Mouse (Mus musculus) neural tube, embryonic 14.5 days (tissue): ENCODE measurements around the gene Serpinc1. TPM values are rescaled to one million over a fixed set of nuclear protein-coding genes. Genes with fewer than 3 reads are reported as not detected.
"Not testable (repeated sequence)": the region's sequence is repeated elsewhere in the genome, so short reads cannot be mapped to it uniquely, and the experiment has no call there.

Experiments used
- ATAC-seq: fragments of 200-750 bp; cut with Nextera tagmentation; 2 replicates; pipeline ENCODE4 v1.8.0; 2017; ENCODE audit warnings: low read depth, mild to moderate bottlenecking, moderate TSS enrichment, moderate library complexity
- H3K27ac ChIP-seq: fragments of 300-500 bp; sonication (generic); 2 replicates; pipeline ENCODE4 v1.5.1; 2014; ENCODE audit warnings: low read depth, mild to moderate bottlenecking, control low read depth, low read length, moderate library complexity, mixed read lengths
- H3K27me3 ChIP-seq: fragments of 300-500 bp; sonication (generic); 2 replicates; pipeline ENCODE4 v1.6.1; 2014; ENCODE audit warnings: low read length; ENCODE audit not compliant: control insufficient read depth, insufficient read depth
- H3K36me3 ChIP-seq: fragments of 300-500 bp; sonication (generic); 2 replicates; pipeline ENCODE4 v1.6.1; 2014; ENCODE audit warnings: low read length, mixed read lengths; ENCODE audit not compliant: control insufficient read depth, insufficient read depth
- H3K4me1 ChIP-seq: fragments of 300-500 bp; sonication (generic); 2 replicates; pipeline ENCODE4 v1.6.1; 2014; ENCODE audit warnings: low read length; ENCODE audit not compliant: control insufficient read depth, insufficient read depth
- H3K4me2 ChIP-seq: fragments of 300-500 bp; sonication (generic); 2 replicates; pipeline ENCODE4 v1.6.1; 2014; ENCODE audit warnings: mild to moderate bottlenecking, low read depth, low read length, control low read depth
- H3K4me3 ChIP-seq: fragments of 300-500 bp; sonication (generic); 2 replicates; pipeline ENCODE4 v1.5.1; 2014; ENCODE audit warnings: low read depth, low read length, control low read depth, mixed read lengths
- H3K9ac ChIP-seq: fragments of 300-500 bp; sonication (generic); replicated peaks from 2 replicates; pipeline ENCODE4 v1.6.1; 2014; ENCODE audit warnings: low read depth, mild to moderate bottlenecking, control low read depth, low read length, mixed read lengths
- H3K9me3 ChIP-seq: fragments of 300-500 bp; sonication (generic); 2 replicates; pipeline ENCODE4 v1.6.1; 2016; ENCODE audit warnings: low read length; ENCODE audit not compliant: control insufficient read depth
- WGBS: fragments of 180-500 bp; shearing (Covaris S2); extraction: QIAGEN DNeasy Blood & Tissue Kit; methylation state at CpG from one replicate; pipeline ENCODE4 v1.1.7; 2014; 5-methylcytosine and 5-hydroxymethylcytosine counted together
- polyA plus RNA-seq: library from polyadenylated mRNA; unstranded; fragments of >200 nt; fragmentation: Nextera tagmentation; extraction: Ambion mirVana; gene quantifications from 2 replicates; pipeline ENCODE4 v1.2.1, GENCODE M21; 2014

Gene Serpinc1
- polyA plus RNA-seq, 1 experiment from 2014 or later, result 2.4 TPM

DNA sequence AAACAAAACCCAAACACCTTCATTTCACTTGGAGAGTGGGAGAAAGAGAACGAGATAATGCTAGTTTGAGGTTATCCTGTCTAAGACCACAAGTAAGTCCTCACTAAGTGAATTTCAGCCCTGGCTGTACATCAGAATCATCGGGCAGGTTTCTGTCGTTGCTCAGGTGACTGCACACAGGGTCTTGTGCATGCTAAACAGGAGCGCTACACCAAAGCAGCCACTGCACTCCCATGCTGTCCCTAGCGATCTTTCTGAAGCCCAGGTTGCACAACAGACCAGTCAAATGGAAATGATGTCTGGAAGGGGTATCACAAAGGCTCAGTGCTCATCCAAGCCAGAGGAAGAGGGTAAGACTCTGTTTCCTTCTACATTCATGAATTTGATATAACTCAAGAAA is 28.1 kb downstream of the Serpinc1 start:
- WGBS, result 84% methylated on average over 5 of the region's 5 CpGs
- no peaks in the 10 kb centered on the region for H3K36me3 ChIP-seq
- no peak overlapping the region for H3K9ac ChIP-seq
- no peak for ATAC-seq
- H3K9me3 ChIP-seq, result no peaks in the 10 kb centered on the region
- H3K4me3 ChIP-seq, result no peak overlapping the region
- no peaks in the 10 kb centered on the region for H3K27me3 ChIP-seq
- no peaks in the 10 kb centered on the region for H3K4me1 ChIP-seq
- H3K4me2 ChIP-seq, result no peak overlapping the region
- no peak overlapping the region for H3K27ac ChIP-seq

DNA sequence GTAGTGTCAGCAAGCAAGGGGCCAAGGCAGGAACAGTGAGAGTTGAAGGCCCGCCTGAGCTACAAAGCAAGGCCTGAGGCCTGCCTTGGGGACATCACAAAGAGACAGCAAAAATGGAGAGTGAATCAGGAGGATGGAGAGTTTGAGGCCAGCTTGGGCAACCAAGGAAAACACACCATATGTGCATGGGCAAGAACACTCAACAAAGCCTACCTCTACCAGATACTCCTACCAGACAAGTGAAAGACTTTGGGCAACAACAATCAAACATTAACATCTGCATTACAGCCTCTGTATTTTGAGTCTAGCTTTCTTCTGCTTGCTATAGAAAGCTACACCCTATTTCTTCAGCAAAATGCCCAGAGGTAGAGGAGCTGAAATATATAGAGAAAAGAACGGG is 29.7 kb downstream of the Serpinc1 start:
- H3K27me3 ChIP-seq, result no peaks in the 10 kb centered on the region
- 92% methylated on average over 2 of the region's 2 CpGs for WGBS
- no peak overlapping the region for H3K4me3 ChIP-seq
- H3K36me3 ChIP-seq, result peaks cover 4% of the 10 kb centered on the region; the same call in 1 of the 2 replicates
- no peak overlapping the region for H3K9ac ChIP-seq
- no peaks in the 10 kb centered on the region for H3K9me3 ChIP-seq
- H3K4me2 ChIP-seq, result no peak overlapping the region
- no peak overlapping the region for H3K27ac ChIP-seq
- no peaks in the 10 kb centered on the region for H3K4me1 ChIP-seq
- no peak for ATAC-seq

DNA sequence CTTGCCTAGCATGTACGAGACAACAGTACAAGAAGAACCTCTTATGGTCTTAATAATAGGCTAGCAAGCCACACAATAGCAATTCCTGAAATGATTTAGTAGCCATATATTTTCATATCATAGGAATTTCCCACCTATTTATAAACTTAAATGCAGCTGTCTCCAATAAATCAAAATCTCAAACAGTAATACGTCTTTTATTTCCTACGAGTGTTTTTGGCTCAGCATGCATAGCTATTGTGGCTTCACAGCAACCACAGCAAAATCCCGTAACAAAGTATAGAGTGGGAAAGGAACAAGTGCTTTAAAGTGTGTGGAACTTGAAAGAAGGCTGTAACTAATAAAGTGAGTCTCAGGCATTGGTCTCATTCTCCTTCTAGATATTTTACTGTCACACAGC is 32.1 kb downstream of the Serpinc1 start:
- 88% methylated on average over 4 of the region's 4 CpGs for WGBS
- peaks cover 4% of the 10 kb centered on the region; the same call in 1 of the 2 replicates for H3K36me3 ChIP-seq
- no peak overlapping the region for H3K4me3 ChIP-seq
- H3K9me3 ChIP-seq, result no peaks in the 10 kb centered on the region
- H3K4me2 ChIP-seq, result no peak overlapping the region
- H3K9ac ChIP-seq, result no peak overlapping the region
- no peak overlapping the region for H3K27ac ChIP-seq
- no peaks in the 10 kb centered on the region for H3K27me3 ChIP-seq
- ATAC-seq, result no peak
- H3K4me1 ChIP-seq, result no peaks in the 10 kb centered on the region

DNA sequence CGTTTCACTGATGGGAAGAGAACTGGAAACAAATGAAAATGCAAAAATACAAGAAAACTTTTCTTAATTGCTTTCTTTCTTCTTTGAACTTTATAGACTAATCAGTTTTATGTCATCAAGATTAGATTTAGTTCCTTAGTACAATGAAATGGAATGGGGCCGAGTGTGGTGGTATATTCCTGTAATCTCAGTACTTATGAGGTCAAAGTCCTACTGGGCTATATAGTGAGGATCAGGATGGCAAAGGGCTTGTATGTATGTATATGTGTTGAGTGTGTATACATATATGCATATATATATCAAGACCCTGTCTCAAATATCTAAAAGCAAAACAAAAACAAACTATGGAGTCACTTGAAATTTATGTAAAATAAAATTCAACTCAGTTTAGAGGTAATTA is 38.0 kb downstream of the Serpinc1 start:
- Histone ChIP-seq H3K4me1 (no peaks in the 10 kb centered on the region), H3K36me3 (peaks cover 34% of the 10 kb centered on the region), H3K9ac (no peak overlapping the region), H3K27me3 (no peaks in the 10 kb centered on the region), H3K9me3 (no peaks in the 10 kb centered on the region), H3K27ac (no peak overlapping the region), H3K4me2 (no peak overlapping the region), H3K4me3 (no peak overlapping the region)
- 86% methylated on average over 2 of the region's 2 CpGs for WGBS
- no peak for ATAC-seq

DNA sequence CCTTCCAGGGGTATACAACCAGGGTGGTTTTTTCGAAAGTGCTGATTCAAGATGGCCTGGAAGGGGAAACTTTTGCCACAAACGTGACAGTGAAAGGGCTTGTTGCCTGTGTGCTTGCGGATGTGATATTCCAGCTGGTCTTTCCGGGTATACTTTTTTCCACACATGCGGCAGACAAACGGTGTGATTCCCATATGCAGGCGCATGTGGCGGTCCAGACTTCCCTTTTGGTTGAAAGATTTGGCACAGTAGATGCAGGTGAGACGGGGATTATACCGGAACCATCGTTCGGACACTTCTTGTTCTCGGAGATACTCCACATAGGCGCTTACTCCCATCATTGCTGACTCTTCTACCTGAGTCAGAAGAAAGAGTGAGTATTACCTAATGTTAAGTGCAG is 41.7 kb downstream of the Serpinc1 start:
- Histone ChIP-seq H3K9ac (no peak overlapping the region), H3K4me2 (no peak overlapping the region), H3K4me3 (no peak overlapping the region), H3K9me3 (no peaks in the 10 kb centered on the region), H3K27ac (no peak overlapping the region), H3K4me1 (no peaks in the 10 kb centered on the region), H3K27me3 (no peaks in the 10 kb centered on the region), H3K36me3 (peaks cover 30% of the 10 kb centered on the region)
- WGBS, result 95% methylated on average over 14 of the region's 14 CpGs
- no peak for ATAC-seq

DNA sequence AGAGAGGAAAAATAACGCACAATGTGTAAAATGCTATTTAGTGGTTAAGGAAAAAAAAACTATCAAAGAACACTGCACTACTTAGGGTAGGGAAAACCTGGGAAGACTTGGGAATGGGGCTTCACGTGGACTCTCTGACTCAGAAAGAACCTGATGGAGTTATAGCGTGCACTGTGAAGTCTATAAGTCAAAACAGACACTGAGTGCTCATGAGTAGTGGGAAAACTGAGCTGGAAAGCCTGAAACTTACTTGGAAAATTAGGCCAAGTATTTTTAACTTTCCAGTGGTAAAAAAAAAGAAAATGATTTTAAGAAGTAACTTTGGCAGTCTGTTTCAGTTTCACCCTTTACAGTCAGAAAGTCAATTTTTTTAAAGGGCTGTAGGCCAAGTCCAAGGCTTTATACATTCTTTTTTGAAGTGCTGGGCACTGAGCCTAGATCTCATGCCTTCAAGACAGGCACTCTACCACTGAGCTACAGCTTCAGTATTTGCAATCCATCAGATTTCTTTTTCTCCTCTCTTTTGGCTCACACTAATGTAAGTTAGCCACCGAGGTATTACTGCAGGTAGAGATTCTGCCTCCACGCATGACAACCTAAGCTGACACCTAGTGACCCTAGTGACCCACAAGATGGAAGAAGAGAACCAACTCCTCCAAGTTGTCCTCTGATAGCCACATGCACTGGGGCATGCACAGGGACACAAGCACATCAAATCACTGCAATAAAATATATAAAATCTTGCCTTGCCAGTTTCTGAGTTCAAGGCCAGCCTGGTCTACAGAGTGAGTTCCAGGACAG is 47.2 kb downstream of the Serpinc1 start:
- no peak overlapping the region for H3K4me3 ChIP-seq
- no peak overlapping the region for H3K9ac ChIP-seq
- WGBS, result 92% methylated on average over 5 of the region's 5 CpGs
- H3K9me3 ChIP-seq, result no peaks in the 10 kb centered on the region
- H3K4me1 ChIP-seq, result no peaks in the 10 kb centered on the region
- ATAC-seq, result no peak
- peaks cover 9% of the 10 kb centered on the region for H3K36me3 ChIP-seq
- no peak overlapping the region for H3K27ac ChIP-seq
- no peaks in the 10 kb centered on the region for H3K27me3 ChIP-seq
- no peak overlapping the region for H3K4me2 ChIP-seq

DNA sequence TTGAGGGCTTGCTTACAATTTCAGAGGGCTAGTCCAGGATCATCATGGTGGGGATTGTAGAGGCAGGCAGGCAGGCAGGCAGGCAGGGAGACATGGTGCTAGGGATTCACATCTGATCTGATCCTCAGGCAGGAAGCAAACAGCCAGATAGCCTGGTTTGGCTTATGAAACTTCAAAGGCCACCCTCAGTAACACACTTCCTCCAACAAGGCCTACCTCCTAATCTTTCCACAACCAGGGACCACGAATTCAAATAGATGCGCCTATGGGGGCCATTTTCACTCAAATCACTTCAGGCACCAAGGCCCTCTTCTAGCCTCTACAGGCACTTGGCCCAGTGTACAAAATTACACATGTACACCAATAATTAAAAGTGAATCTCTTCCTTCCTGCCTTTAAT is 48.8 kb downstream of the Serpinc1 start:
- ATAC-seq, result no peak
- Histone ChIP-seq H3K4me3 (no peak overlapping the region), H3K9ac (no peak overlapping the region), H3K27ac (no peak overlapping the region), H3K4me1 (no peaks in the 10 kb centered on the region), H3K4me2 (no peak overlapping the region), H3K36me3 (peaks cover 21% of the 10 kb centered on the region), H3K9me3 (no peaks in the 10 kb centered on the region), H3K27me3 (no peaks in the 10 kb centered on the region)
- 89% methylated on average over 2 of the region's 2 CpGs for WGBS

DNA sequence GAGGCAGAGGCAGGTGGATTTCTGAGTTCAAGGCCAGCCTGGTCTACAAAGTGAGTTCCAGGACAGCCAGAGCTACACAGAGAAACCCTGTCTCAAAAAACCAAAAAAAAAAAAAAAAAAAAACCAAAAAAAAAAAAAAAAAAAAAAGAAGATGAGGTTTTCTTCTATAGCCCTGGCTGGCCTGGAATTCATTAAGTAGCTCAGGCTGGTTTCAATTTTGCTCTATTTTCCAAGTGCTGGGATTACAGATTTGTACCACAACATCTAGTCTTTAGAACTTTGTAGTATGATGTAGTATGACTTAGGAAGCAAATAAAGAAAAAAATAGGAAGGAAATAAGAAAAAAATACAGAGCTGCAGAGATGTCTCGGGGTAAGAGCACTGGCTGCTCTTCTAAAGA is 50.0 kb downstream of the Serpinc1 start:
- not testable (repeated sequence) for H3K4me3 ChIP-seq, H3K27me3 ChIP-seq, H3K4me2 ChIP-seq, H3K27ac ChIP-seq, ATAC-seq, H3K4me1 ChIP-seq, H3K9me3 ChIP-seq, H3K9ac ChIP-seq
- 97% methylated on average over 1 of the region's 1 CpGs for WGBS
- peaks cover 23% of the 10 kb centered on the region for H3K36me3 ChIP-seq

DNA sequence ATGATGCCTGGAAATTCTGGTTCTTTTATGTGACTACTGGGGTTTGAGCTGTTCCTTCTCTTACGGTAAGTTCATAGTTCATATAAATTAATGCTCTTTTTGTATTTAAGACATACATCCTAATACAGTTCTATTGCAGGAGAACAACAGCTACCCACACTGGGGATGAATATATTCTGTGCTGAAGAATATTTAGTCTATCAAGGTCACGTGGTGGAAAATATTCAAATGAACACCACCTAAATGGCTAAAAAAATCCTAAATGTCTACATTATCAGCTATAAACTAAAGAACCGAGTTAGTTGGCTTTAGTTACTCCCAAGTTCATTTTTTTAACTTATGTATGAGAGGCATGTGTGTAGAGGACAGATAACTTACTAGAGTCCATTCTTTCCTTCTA is 51.7 kb downstream of the Serpinc1 start:
- Histone ChIP-seq H3K27ac (no peak overlapping the region), H3K4me3 (no peak overlapping the region), H3K36me3 (peaks cover 23% of the 10 kb centered on the region), H3K4me1 (peaks cover 11% of the 10 kb centered on the region), H3K27me3 (no peaks in the 10 kb centered on the region), H3K9ac (no peak overlapping the region), H3K9me3 (no peaks in the 10 kb centered on the region), H3K4me2 (no peak overlapping the region)
- 95% methylated on average over 3 of the region's 3 CpGs for WGBS
- ATAC-seq, result no peak
